Mouse (Mus musculus) lung, adult 2 months (tissue): ENCODE data around the gene Foxr1.

ENCODE experiments used
- CTCF ChIP-seq: fragments of 200-500 bp; IDR thresholded peaks from 2 replicates; pipeline ENCODE4 v1.5.1; 2011; ENCODE audit warnings: mild to moderate bottlenecking, low read length, control low read depth; ENCODE audit not compliant: insufficient read depth
- POLR2A ChIP-seq: fragments of 200-500 bp; IDR thresholded peaks from 2 replicates; pipeline ENCODE4 v1.6.1; 2011; ENCODE audit warnings: low read depth, mild to moderate bottlenecking, control low read depth, low read length, borderline replicate concordance; ENCODE audit errors: extremely low read depth

- TF ChIP-seq POLR2A: no peak
- no peak for TF ChIP-seq CTCF
These were observed 23.6 kb downstream of the Foxr1 start for GRCm38 (mm10) chr9:44417156-44417891.
